Mouse (Mus musculus): ENCODE results near the gene Akr1b3. TPM values are rescaled to one million over a fixed set of nuclear protein-coding genes. Genes with fewer than 3 reads are reported as not detected.

Akr1b3 gene
- polyA plus RNA-seq, 1 experiment: not detected

- H3K27ac ChIP-seq (ENCODE audit: insufficient read depth, low read depth, low read length): no peak overlapping the region
- no peaks in the 10 kb centered on the region for H3K4me1 ChIP-seq (ENCODE audit: control insufficient read depth, insufficient read depth, low read length)
- TF ChIP-seq POLR2A (IDR thresholded peaks at IDR 0.05; ENCODE audit: insufficient read depth, low read depth, low read length) (no peak), CTCF (IDR thresholded peaks at IDR 0.05; ENCODE audit: insufficient read depth, low read depth, low read length) (no peak)
- 80% methylated on average over 5 of the region's 5 CpGs for WGBS
- no peak overlapping the region for H3K4me3 ChIP-seq (ENCODE audit: insufficient read depth, low read depth, low read length)
These were observed 14.1 kb upstream of the Akr1b3 start for GRCm38 (mm10) chr6:34331379-34331778.

- Histone ChIP-seq H3K4me3 (ENCODE audit: insufficient read depth, low read depth, low read length) (no peak overlapping the region), H3K4me1 (ENCODE audit: control insufficient read depth, insufficient read depth, low read length) (no peaks in the 10 kb centered on the region), H3K27ac (ENCODE audit: insufficient read depth, low read depth, low read length) (no peak overlapping the region)
- 97% methylated on average over 7 of the region's 7 CpGs for WGBS
- TF ChIP-seq POLR2A (IDR thresholded peaks at IDR 0.05; ENCODE audit: insufficient read depth, low read depth, low read length) (no peak), CTCF (IDR thresholded peaks at IDR 0.05; ENCODE audit: insufficient read depth, low read depth, low read length) (no peak)
These were observed 4.8 kb upstream of the Akr1b3 start for GRCm38 (mm10) chr6:34322121-34322520.

GRCm38 (mm10) chr6:34318636-34319035, 1.4 kb upstream of the Akr1b3 start:
- WGBS: 79% methylated on average over 6 of the region's 6 CpGs
- no peaks in the 10 kb centered on the region for H3K4me1 ChIP-seq (ENCODE audit: control insufficient read depth, insufficient read depth, low read length)
- no peak for TF ChIP-seq CTCF (IDR thresholded peaks at IDR 0.05; ENCODE audit: insufficient read depth, low read depth, low read length)
- no peak for TF ChIP-seq POLR2A (IDR thresholded peaks at IDR 0.05; ENCODE audit: insufficient read depth, low read depth, low read length)
- H3K27ac ChIP-seq (ENCODE audit: insufficient read depth, low read depth, low read length): no peak overlapping the region
- H3K4me3 ChIP-seq (ENCODE audit: insufficient read depth, low read depth, low read length): no peak overlapping the region

GRCm38 (mm10) chr6:34318172-34318571, 894 bp upstream of the Akr1b3 start:
- no peak overlapping the region for H3K27ac ChIP-seq (ENCODE audit: insufficient read depth, low read depth, low read length)
- 39% methylated on average over 5 of the region's 5 CpGs for WGBS
- no peaks in the 10 kb centered on the region for H3K4me1 ChIP-seq (ENCODE audit: control insufficient read depth, insufficient read depth, low read length)
- TF ChIP-seq CTCF (IDR thresholded peaks at IDR 0.05; ENCODE audit: insufficient read depth, low read depth, low read length): no peak
- no peak for TF ChIP-seq POLR2A (IDR thresholded peaks at IDR 0.05; ENCODE audit: insufficient read depth, low read depth, low read length)
- H3K4me3 ChIP-seq (ENCODE audit: insufficient read depth, low read depth, low read length): no peak overlapping the region

DNA sequence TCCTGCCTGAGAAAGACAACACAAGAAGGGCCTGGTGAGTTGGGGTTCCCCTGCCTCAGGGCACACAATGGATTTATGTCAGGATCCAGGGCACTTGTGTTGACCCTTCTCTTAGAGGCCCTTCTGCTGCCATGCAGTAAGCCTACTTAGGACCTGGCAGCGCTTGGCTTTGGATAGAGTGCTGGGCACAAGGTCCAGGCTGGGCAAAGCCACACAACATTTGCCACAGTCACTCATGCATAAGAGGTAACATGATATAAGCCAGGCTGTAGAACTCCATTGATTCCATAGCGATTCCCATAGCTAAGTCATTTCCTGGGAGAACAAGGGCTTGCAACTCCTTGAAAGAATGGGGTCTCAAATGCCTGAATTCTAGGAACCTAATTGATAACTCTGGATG, 3.4 kb downstream of the Akr1b3 start:
- WGBS: 95% methylated on average over 2 of the region's 2 CpGs
- Histone ChIP-seq H3K4me1 (ENCODE audit: control insufficient read depth, insufficient read depth, low read length) (no peaks in the 10 kb centered on the region), H3K27ac (ENCODE audit: insufficient read depth, low read depth, low read length) (no peak overlapping the region), H3K4me3 (ENCODE audit: insufficient read depth, low read depth, low read length) (no peak overlapping the region)
- TF ChIP-seq CTCF (IDR thresholded peaks at IDR 0.05; ENCODE audit: insufficient read depth, low read depth, low read length) (no peak), POLR2A (IDR thresholded peaks at IDR 0.05; ENCODE audit: insufficient read depth, low read depth, low read length) (no peak)

DNA sequence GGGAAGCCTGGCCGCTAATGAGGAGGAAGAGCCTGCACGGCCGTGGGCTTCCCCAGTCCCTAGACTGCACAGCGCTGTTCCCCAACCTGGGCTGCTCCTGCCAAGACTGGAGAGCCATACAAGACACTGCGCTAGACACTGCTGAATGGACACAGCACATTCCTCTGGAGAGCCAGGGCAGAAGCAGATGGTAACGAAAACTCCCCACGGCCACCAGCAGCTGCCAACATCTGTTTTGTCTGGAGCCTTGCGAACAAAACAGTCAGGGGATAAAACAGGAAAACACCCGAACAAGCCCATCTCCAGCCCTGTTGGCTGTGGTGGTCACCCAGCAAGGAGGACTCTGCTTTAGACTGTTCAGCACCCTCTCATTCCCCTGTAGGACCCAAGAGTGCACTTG, 3.9 kb downstream of the Akr1b3 start:
- Histone ChIP-seq H3K4me3 (ENCODE audit: insufficient read depth, low read depth, low read length) (no peak overlapping the region), H3K27ac (ENCODE audit: insufficient read depth, low read depth, low read length) (no peak overlapping the region), H3K4me1 (ENCODE audit: control insufficient read depth, insufficient read depth, low read length) (no peaks in the 10 kb centered on the region)
- 90% methylated on average over 9 of the region's 9 CpGs for WGBS
- no peak for TF ChIP-seq POLR2A (IDR thresholded peaks at IDR 0.05; ENCODE audit: insufficient read depth, low read depth, low read length)
- TF ChIP-seq CTCF (IDR thresholded peaks at IDR 0.05; ENCODE audit: insufficient read depth, low read depth, low read length): no peak

- no peak overlapping the region for H3K27ac ChIP-seq (ENCODE audit: insufficient read depth, low read depth, low read length)
- TF ChIP-seq CTCF (IDR thresholded peaks at IDR 0.05; ENCODE audit: insufficient read depth, low read depth, low read length) (no peak), POLR2A (IDR thresholded peaks at IDR 0.05; ENCODE audit: insufficient read depth, low read depth, low read length) (no peak)
- H3K4me1 ChIP-seq (ENCODE audit: control insufficient read depth, insufficient read depth, low read length): no peaks in the 10 kb centered on the region
- H3K4me3 ChIP-seq (ENCODE audit: insufficient read depth, low read depth, low read length): no peak overlapping the region
- WGBS: 96% methylated on average over 11 of the region's 11 CpGs
These were observed 7.2 kb downstream of the Akr1b3 start for GRCm38 (mm10) chr6:34310023-34310595.

DNA sequence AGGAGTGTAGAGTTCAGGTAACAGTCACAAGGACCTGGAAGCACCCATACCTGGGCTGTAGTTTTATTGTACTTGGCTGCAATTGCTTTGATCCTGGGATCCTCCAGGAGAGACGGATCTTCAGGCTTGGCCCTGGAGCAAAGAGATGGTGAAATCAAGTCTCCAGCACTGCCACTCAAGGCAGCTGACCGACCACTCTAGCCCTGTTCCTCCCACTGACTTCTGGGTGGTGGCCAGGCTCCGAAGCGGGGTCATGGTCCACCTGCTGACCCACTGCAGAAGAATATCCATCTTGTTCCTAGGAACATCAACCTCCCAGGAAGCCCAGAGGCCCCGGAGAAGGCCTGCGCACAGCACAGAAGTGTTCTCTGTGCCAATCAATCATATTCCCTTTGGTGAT, 7.8 kb downstream of the Akr1b3 start:
- 0 out of 2 replicates have a peak, but pooled peaks cover 3% of the 10 kb centered on the region for H3K4me1 ChIP-seq (ENCODE audit: control insufficient read depth, insufficient read depth, low read length)
- no peak overlapping the region for H3K27ac ChIP-seq (ENCODE audit: insufficient read depth, low read depth, low read length)
- no peak for TF ChIP-seq POLR2A (IDR thresholded peaks at IDR 0.05; ENCODE audit: insufficient read depth, low read depth, low read length)
- no peak overlapping the region for H3K4me3 ChIP-seq (ENCODE audit: insufficient read depth, low read depth, low read length)
- 97% methylated on average over 6 of the region's 6 CpGs for WGBS

GRCm38 (mm10) chr6:34306797-34307196, 10.5 kb downstream of the Akr1b3 start:
- 91% methylated on average over 6 of the region's 6 CpGs for WGBS
- TF ChIP-seq CTCF (IDR thresholded peaks at IDR 0.05; ENCODE audit: insufficient read depth, low read depth, low read length): no peak
- no peak for TF ChIP-seq POLR2A (IDR thresholded peaks at IDR 0.05; ENCODE audit: insufficient read depth, low read depth, low read length)

More at GRCm38 (mm10) chr6:34306797-34307196, 10.5 kb downstream of the Akr1b3 start:
- Histone ChIP-seq H3K27ac (ENCODE audit: insufficient read depth, low read depth, low read length) (no peak overlapping the region), H3K4me3 (ENCODE audit: insufficient read depth, low read depth, low read length) (no peak overlapping the region), H3K4me1 (ENCODE audit: control insufficient read depth, insufficient read depth, low read length) (0 out of 2 replicates have a peak, but pooled peaks cover 3% of the 10 kb centered on the region)

All from olfactory bulb, adult 2 months (tissue).